20 mouse cellular contexts compared by ENCODE assay signal in genomic region chr1:189808015-189808414, GRCm38 (mm10).
DNase-seq lines count a peak whose midpoint lies in the region; ATAC-seq lines count a peak whose summit lies in the region.
"Had no signal": no experiment of that assay in that cellular context is flagged by ENCODE, and none has a peak within 500 bp of the region (broad histone marks: within the 10 kb centered on the region; RNA-seq: fewer than 3 reads in every experiment).

No protein-coding gene starts in this region.

- DNase-seq in 416B (ENCODE audit: low read depth): peak; percentile 4
- DNase-seq in thymus, postnatal 14 days: peak; percentile 75
- no peak for DNase-seq in cerebellum, adult 8-10 months
- DNase-seq in retina, embryonic 14.5 days (ENCODE audit: low spot score): no peak
- DNase-seq: adrenal gland, postnatal 10 days; B cell, adult 2 months; cerebellum, adult 9-10 months; gastrocnemius, postnatal 10 days; heart, adult 18-20 months; heart, postnatal 10 days; kidney, adult 11 months; layer of hippocampus, adult 9-11 months; retina, postnatal 1 day; right cerebral cortex, postnatal 4 days had no signal

- ATAC-seq in hematopoietic stem cell, adult 5-6 weeks (replicated peaks in 1 of 2; ENCODE audit: insufficient read depth in 1 of 2, low FRiP score in 2 of 2, low TSS enrichment in 1 of 2, low read depth in 1 of 2, poor library complexity in 2 of 2, severe bottlenecking in 2 of 2): peak; percentile 42 to 43; a peak in 3 of 4 replicates
- ATAC-seq in megakaryocyte, adult 5-6 weeks (ENCODE audit: poor library complexity, severe bottlenecking): peak; percentile 16; the same call in 1 of the 2 replicates
- ATAC-seq in inflammation-experienced regulatory T-cells, adult 6 months: no peak
- ATAC-seq: activated CD4-positive, CD25-positive, alpha-beta regulatory T cell, adult 4 months; forebrain, embryonic 15.5 days; midbrain, embryonic 13.5 days had no signal

Comparison
In these comparisons a context has a peak if more than half of its experiments do, and no peak if none do; other contexts are left out.
1. DNase-seq: peak in 416B (single experiment) and thymus, postnatal 14 days (single experiment); none in cerebellum, adult 8-10 months (single experiment) and retina, embryonic 14.5 days (single experiment).